Mouse (Mus musculus): Measurements from ENCODE around the gene Ccdc189. TPM values are rescaled to one million over a fixed set of nuclear protein-coding genes. Genes with fewer than 3 reads are reported as not detected.

Ccdc189 gene
- total and polyA plus RNA-seq, 2 experiments, result 1.7 to 1.9 TPM

- 1% methylated on average over 50 of the region's 50 CpGs for WGBS
- DNase-seq (ENCODE audit: extremely low read depth, low read depth, low spot score), result peak; percentile 62
Observed at GRCm38 (mm10) chr7:127614891-127615843, 26.8 kb upstream of the Ccdc189 start, which contains the start of gene Zfp629. Zfp629 (minus strand) TSS chr7:127615797.

GRCm38 (mm10) chr7:127614511-127614890, 26.1 kb upstream of the Ccdc189 start:
- Histone ChIP-seq H3K79me2 (ENCODE audit: control insufficient read depth, insufficient read depth, low read length) (0 out of 2 replicates have a peak, but pooled peaks cover 3% of the 10 kb centered on the region), H3K4me1 (ENCODE audit: control insufficient read depth, insufficient read depth, low read length) (peaks cover 3% of the 10 kb centered on the region; the same call in 1 of the 2 replicates), H3K9ac (ENCODE audit: low read depth, low read length) (peak overlapping the region; percentile 70), H3K4me3 (ENCODE audit: insufficient read depth, low read depth, low read length) (peak overlapping the region; percentile 98), H3K27ac (replicated peaks; ENCODE audit: insufficient read depth, low read depth, low read length) (peak overlapping the region; percentile 69), H3K36me3 (ENCODE audit: control insufficient read depth, insufficient read depth, low read length) (no peaks in the 10 kb centered on the region; the same call in 1 of the 2 replicates), H3K27me3 (ENCODE audit: control insufficient read depth, insufficient read depth, low read length) (no peaks in the 10 kb centered on the region)
- DNase-seq (ENCODE audit: extremely low read depth, low read depth, low spot score), result peak; percentile 36
- TF ChIP-seq POLR2A (IDR thresholded peaks at IDR 0.05; ENCODE audit: extremely low read depth, insufficient read depth, low read length), result no peak
- no peak for TF ChIP-seq CTCF (IDR thresholded peaks at IDR 0.05; ENCODE audit: low read depth, low read length)
- WGBS, result under 1% methylated on average over 30 of the region's 44 CpGs

More at GRCm38 (mm10) chr7:127614891-127615843, 26.8 kb upstream of the Ccdc189 start, which contains the start of gene Zfp629:
- H3K9ac ChIP-seq (ENCODE audit: low read depth, low read length), result peak within 1 kb of the TSS; percentile 70
- 0 out of 2 replicates have a peak, but pooled peaks cover 3% of the 10 kb centered on the region for H3K79me2 ChIP-seq (ENCODE audit: control insufficient read depth, insufficient read depth, low read length)
- no peaks in the 10 kb centered on the region for H3K27me3 ChIP-seq (ENCODE audit: control insufficient read depth, insufficient read depth, low read length)
- H3K36me3 ChIP-seq (ENCODE audit: control insufficient read depth, insufficient read depth, low read length), result no peaks in the 10 kb centered on the region; the same call in 1 of the 2 replicates
- no peak for TF ChIP-seq CTCF (IDR thresholded peaks at IDR 0.05; ENCODE audit: low read depth, low read length)
- TF ChIP-seq POLR2A (IDR thresholded peaks at IDR 0.05; ENCODE audit: extremely low read depth, insufficient read depth, low read length), result 0 out of 2 replicates have a peak, but pooled peaks have one; percentile 18
- peaks cover 3% of the 10 kb centered on the region; the same call in 1 of the 2 replicates for H3K4me1 ChIP-seq (ENCODE audit: control insufficient read depth, insufficient read depth, low read length)
- H3K4me3 ChIP-seq (ENCODE audit: insufficient read depth, low read depth, low read length), result peak within 1 kb of the TSS; percentile 98
- peak within 1 kb of the TSS; percentile 86 for H3K27ac ChIP-seq (replicated peaks; ENCODE audit: insufficient read depth, low read depth, low read length)

GRCm38 (mm10) chr7:127614091-127614490, 25.7 kb upstream of the Ccdc189 start:
- Histone ChIP-seq H3K9ac (ENCODE audit: low read depth, low read length) (peak overlapping the region; percentile 70), H3K27me3 (ENCODE audit: control insufficient read depth, insufficient read depth, low read length) (no peaks in the 10 kb centered on the region), H3K79me2 (ENCODE audit: control insufficient read depth, insufficient read depth, low read length) (0 out of 2 replicates have a peak, but pooled peaks cover 3% of the 10 kb centered on the region), H3K36me3 (ENCODE audit: control insufficient read depth, insufficient read depth, low read length) (no peaks in the 10 kb centered on the region; the same call in 1 of the 2 replicates), H3K27ac (replicated peaks; ENCODE audit: insufficient read depth, low read depth, low read length) (peak overlapping the region; percentile 69), H3K4me1 (ENCODE audit: control insufficient read depth, insufficient read depth, low read length) (peaks cover 3% of the 10 kb centered on the region; the same call in 1 of the 2 replicates), H3K4me3 (ENCODE audit: insufficient read depth, low read depth, low read length) (peak overlapping the region; percentile 98)
- TF ChIP-seq POLR2A (IDR thresholded peaks at IDR 0.05; ENCODE audit: extremely low read depth, insufficient read depth, low read length) (no peak), CTCF (IDR thresholded peaks at IDR 0.05; ENCODE audit: low read depth, low read length) (no peak)
- peak; percentile 53 for DNase-seq (ENCODE audit: extremely low read depth, low read depth, low spot score)
- 14% methylated on average over 8 of the region's 8 CpGs for WGBS

- 85% methylated on average over 8 of the region's 8 CpGs for WGBS
- H3K79me2 ChIP-seq (ENCODE audit: control insufficient read depth, insufficient read depth, low read length), result 0 out of 2 replicates have a peak, but pooled peaks cover 3% of the 10 kb centered on the region
- no peak for DNase-seq (ENCODE audit: extremely low read depth, low read depth, low spot score)
- H3K36me3 ChIP-seq (ENCODE audit: control insufficient read depth, insufficient read depth, low read length), result no peaks in the 10 kb centered on the region; the same call in 1 of the 2 replicates
- TF ChIP-seq CTCF (IDR thresholded peaks at IDR 0.05; ENCODE audit: low read depth, low read length), result no peak
- TF ChIP-seq POLR2A (IDR thresholded peaks at IDR 0.05; ENCODE audit: extremely low read depth, insufficient read depth, low read length), result no peak
- no peak overlapping the region for H3K4me3 ChIP-seq (ENCODE audit: insufficient read depth, low read depth, low read length)
- H3K27ac ChIP-seq (replicated peaks; ENCODE audit: insufficient read depth, low read depth, low read length), result no peak overlapping the region
- no peak overlapping the region for H3K9ac ChIP-seq (ENCODE audit: low read depth, low read length)
- no peaks in the 10 kb centered on the region for H3K27me3 ChIP-seq (ENCODE audit: control insufficient read depth, insufficient read depth, low read length)
- H3K4me1 ChIP-seq (ENCODE audit: control insufficient read depth, insufficient read depth, low read length), result peaks cover 3% of the 10 kb centered on the region; the same call in 1 of the 2 replicates
Observed at GRCm38 (mm10) chr7:127613501-127613900, 25.1 kb upstream of the Ccdc189 start.

- Histone ChIP-seq H3K4me3 (ENCODE audit: insufficient read depth, low read depth, low read length) (no peak overlapping the region), H3K27ac (replicated peaks; ENCODE audit: insufficient read depth, low read depth, low read length) (no peak overlapping the region), H3K27me3 (ENCODE audit: control insufficient read depth, insufficient read depth, low read length) (no peaks in the 10 kb centered on the region), H3K4me1 (ENCODE audit: control insufficient read depth, insufficient read depth, low read length) (peaks cover 3% of the 10 kb centered on the region; the same call in 1 of the 2 replicates), H3K9ac (ENCODE audit: low read depth, low read length) (no peak overlapping the region), H3K79me2 (ENCODE audit: control insufficient read depth, insufficient read depth, low read length) (0 out of 2 replicates have a peak, but pooled peaks cover 3% of the 10 kb centered on the region), H3K36me3 (ENCODE audit: control insufficient read depth, insufficient read depth, low read length) (no peaks in the 10 kb centered on the region; the same call in 1 of the 2 replicates)
- TF ChIP-seq POLR2A (IDR thresholded peaks at IDR 0.05; ENCODE audit: extremely low read depth, insufficient read depth, low read length), result no peak
- TF ChIP-seq CTCF (IDR thresholded peaks at IDR 0.05; ENCODE audit: low read depth, low read length), result no peak
- WGBS, result 98% methylated on average over 26 of the region's 26 CpGs
- DNase-seq (ENCODE audit: extremely low read depth, low read depth, low spot score), result no peak
Observed at GRCm38 (mm10) chr7:127611561-127611960, 23.2 kb upstream of the Ccdc189 start.
